Mouse (Mus musculus) lung, postnatal 36 days (tissue): Measurements from ENCODE around the gene Nkx2-9.
A peak's percentile ranks its signal among the peaks of the same experiment; 100 is the strongest.

ENCODE experiments used
- DNase-seq: peaks from one replicate; pipeline ENCODE4 v3.0.0; 2022; ENCODE audit warnings: mixed read lengths

Gene Nkx2-9

DNA sequence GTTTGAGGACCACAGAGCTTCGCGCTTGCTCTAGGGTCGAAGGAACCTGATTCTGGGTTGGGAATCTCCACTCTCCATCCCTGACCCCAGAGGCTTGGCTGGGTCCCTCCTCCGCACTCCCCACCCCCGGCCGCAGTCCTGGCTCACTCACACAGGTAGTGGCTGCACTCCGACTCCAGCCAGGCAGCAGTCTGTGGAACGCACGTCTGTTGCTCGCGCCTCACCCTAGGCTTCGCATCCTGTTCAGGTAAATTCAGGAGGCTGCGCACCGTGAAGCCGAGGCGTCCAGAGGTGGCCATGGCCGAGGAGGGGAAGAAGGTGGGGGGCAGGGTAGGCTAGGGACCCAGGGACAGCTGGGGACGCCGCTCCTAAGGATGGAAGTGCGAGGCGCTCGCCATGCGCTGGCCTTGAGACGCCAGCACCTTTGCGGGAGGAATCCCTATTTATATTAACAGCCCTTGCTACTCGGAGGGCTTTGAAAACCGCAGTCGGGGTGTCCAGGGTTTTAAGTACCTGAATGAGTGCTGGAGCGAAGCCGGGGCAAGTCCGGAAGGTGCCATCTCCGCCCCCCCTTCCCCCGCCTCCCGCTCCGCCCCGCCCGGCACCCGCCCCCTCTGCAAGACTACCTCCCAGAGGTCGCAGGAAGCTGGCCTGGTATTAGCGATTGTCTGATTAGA, at the start of gene Nkx2-9:
Gene Nkx2-9, minus strand, starts transcription at position 524 of the 677 bp plus-strand sequence.
- no peak for DNase-seq

DNA sequence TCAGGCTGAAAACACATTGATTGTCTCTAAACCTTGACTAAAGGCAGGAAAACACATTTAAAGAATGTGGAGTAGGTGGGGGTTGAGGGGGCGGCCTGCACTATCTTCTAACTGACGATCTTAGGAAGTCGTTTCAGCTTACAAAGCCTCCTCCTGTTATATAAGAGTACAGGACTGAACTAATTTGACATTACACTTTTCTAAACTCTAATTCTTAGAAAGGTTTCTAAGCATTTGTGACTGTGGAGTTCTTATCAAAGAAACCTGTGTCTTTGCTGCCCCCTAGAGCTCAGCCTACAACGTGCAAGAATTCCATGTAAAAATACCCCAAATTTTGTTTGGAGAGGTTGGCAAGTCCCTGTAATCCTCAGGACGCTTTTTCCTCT, 24.1 kb upstream of the Nkx2-9 start:
- DNase-seq, result peak; percentile 70

DNA sequence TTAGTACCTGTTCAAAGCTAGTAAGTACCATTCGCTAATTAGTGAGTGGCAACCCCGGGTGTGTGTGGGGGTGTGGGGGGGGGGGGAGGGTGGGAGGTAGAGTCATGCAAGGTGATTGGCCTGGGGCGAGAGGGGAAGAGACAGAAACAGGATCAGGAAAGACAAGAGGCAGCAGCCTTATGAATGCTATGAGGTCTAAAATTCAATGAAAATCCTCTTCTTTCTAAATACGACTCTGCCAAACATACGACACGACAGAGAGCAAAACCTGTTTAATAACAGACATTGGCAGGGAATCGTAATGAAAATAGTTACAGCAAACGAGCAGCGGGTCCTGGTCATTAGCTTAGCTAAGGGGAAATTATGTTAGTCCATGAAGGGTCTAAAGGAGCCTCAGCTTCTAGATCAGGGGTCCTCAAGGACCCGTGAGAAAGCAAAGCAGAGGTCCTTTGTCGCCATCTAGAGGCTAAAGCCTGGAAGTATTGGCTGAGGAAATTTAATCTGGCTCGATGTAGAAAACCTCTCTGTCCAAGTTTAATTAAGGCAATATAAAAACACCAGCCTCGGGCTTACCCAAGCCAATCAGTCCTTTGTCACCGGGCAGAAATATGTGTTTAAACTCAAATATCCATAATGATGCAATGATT, 23.6 kb upstream of the Nkx2-9 start:
- peak; percentile 37 for DNase-seq

DNA sequence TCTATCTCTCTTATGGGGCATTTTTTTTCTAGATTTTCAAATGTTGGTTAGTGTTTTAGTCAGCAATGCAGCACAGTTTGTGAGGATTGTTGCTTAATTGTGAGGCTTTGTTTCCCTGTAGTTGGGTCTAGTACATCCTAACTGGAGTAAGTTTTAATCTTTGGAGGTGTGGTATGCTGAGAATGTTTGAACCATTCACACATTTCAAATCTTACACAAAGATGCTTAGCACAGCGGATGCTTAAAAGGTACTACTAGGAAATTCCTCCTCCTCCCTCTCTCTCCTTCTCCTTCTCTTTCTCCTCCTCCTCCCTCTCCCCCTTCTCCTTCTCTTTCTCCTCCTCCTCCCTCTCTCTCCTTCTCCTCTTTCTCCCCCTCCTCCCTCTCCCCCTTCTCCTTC, 3.0 kb upstream of the Nkx2-9 start:
- DNase-seq, result no peak

- DNase-seq, result peak; percentile 40
Observed at GRCm38 (mm10) chr12:56615391-56615790, 2.3 kb upstream of the Nkx2-9 start.

GRCm38 (mm10) chr12:56614513-56614912, 1.4 kb upstream of the Nkx2-9 start:
- no peak for DNase-seq

DNA sequence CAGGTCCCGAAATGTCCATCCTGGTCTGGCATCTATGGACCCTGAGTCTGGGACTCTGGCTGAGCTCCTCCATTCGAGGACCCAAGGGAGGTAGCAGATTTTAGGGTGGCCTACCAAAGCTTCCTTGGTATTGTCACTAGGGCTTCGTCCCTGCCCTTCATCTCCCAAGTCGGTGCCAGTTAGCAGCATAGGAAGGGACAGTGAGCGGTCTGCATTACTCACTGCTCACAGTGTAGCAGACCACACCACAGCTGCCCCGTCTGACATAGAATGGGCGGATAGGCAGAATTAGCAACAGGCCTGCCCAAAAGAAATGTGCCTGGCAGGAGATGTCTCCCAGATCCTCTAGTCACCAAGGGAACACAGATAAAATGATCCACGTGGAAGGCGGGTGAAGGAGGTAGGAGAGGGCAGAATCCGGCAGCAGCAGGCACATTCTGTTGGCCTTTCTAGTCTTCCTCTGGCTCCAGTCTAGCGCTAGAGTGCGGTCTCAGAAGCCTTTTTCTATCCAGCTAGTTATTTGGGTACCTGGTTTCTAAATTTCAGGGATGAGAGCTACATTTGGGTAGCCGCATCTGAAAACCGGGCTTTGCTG, 929 bp upstream of the Nkx2-9 start:
- no peak for DNase-seq

GRCm38 (mm10) chr12:56613438-56613830, 350 bp upstream of the Nkx2-9 start:
- no peak for DNase-seq

DNA sequence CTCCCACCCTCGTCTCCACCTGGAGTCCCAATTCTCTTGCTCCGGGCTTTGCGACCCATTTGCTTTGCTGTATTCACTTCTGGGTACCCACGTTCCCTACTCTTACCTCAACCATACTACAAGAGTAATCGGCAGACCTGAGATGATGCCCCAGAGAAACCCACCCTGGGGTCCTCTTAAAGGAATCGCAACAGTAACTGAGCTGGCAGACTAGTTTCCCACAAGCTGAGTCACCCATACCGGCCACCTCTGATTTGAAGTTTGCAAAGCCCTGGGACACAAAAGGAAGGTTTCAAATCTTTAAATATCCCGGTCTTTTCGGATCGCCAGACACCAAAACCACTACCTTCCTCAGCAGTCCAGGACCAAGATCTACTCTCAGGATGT, 742 bp downstream of the Nkx2-9 start:
- DNase-seq, result no peak

- DNase-seq, result peak; percentile 7
Observed at GRCm38 (mm10) chr12:56611504-56612348, 1.4 kb downstream of the Nkx2-9 start.

- no peak for DNase-seq
Observed at GRCm38 (mm10) chr12:56610851-56611250, 2.2 kb downstream of the Nkx2-9 start.

DNA sequence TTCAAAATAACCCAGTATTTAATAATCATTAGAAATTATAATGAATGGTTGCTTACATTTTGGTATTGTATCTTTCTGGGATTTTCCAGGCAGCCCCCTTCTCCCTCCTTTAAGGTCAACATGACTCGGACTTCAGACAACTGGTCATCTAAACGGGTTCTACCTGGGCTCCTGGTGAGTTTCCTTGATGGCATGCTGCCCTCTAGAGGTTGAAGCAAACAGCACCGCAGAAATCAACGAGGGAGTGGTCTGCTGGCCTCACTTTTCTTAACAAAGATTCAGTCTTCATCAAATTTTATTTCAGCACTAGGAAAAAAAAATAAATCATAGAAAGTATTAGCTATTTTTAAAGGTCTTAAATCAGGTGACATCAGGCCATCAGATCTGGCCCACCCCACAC, 21.4 kb downstream of the Nkx2-9 start:
- peak; percentile 48 for DNase-seq

DNA sequence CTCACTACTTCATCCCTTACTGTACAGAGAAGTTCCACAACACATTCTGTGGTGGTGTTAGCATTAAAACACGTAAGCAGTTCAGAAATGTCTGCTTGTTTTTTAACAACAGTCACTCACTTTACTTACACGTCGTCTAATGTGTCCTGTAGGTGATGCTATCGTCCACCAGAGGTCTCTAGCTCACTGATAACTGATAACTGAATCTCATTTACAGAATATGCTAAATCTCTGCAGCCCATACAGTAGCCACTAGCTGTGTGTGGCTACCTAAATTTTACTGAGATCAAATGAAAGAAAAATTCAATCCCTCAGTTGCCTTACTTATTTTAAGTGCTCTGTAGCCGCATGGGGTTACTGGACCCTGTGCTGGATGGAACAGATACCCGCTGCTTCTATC, 25.3 kb downstream of the Nkx2-9 start:
- peak; percentile 17 for DNase-seq
